Mouse (Mus musculus): ENCODE results near the gene Inha.

GRCm38 (mm10) chr1:75559212-75559925, 52.5 kb downstream of the Inha start:
- TF ChIP-seq CTCF (IDR thresholded peaks at IDR 0.05; ENCODE audit: extremely low read depth, insufficient read depth, insufficient read length, insufficient replicate concordance) (peak; percentile 98), POLR2A (IDR thresholded peaks at IDR 0.05; ENCODE audit: low read depth, low read length) (no peak)

All from spleen, adult 2 months (tissue).